Mouse (Mus musculus): ENCODE data around the gene Rcor1.
"Not testable (repeated sequence)": the region's sequence is repeated elsewhere in the genome, so short reads cannot be mapped to it uniquely, and the experiment has no call there.

The Rcor1 gene

GRCm38 (mm10) chr12:111069299-111069698, 30.1 kb downstream of the Rcor1 start:
- not testable (repeated sequence) for DNase-seq (ENCODE audit: low read depth, low spot score)

- DNase-seq (ENCODE audit: low read depth, low spot score), result no peak
Observed at GRCm38 (mm10) chr12:111071009-111071408, 31.9 kb downstream of the Rcor1 start.

- peak; percentile 24 for DNase-seq (ENCODE audit: low read depth, low spot score)
Observed at GRCm38 (mm10) chr12:111071477-111072152, 32.5 kb downstream of the Rcor1 start.

- no peak for DNase-seq (ENCODE audit: low read depth, low spot score)
Observed at GRCm38 (mm10) chr12:111076385-111076965, 37.3 kb downstream of the Rcor1 start.

- no peak for DNase-seq (ENCODE audit: low read depth, low spot score)
Observed at GRCm38 (mm10) chr12:111085579-111085978, 46.4 kb downstream of the Rcor1 start.

GRCm38 (mm10) chr12:111087066-111087465, 47.9 kb downstream of the Rcor1 start:
- no peak for DNase-seq (ENCODE audit: low read depth, low spot score)

- peak; percentile 78 for DNase-seq (ENCODE audit: low read depth, low spot score)
Observed at GRCm38 (mm10) chr12:111088186-111088585, 49.0 kb downstream of the Rcor1 start.

- no peak for DNase-seq (ENCODE audit: low read depth, low spot score)
Observed at GRCm38 (mm10) chr12:111088731-111089141, 49.6 kb downstream of the Rcor1 start.

GRCm38 (mm10) chr12:111089145-111089544, 50.0 kb downstream of the Rcor1 start:
- no peak for DNase-seq (ENCODE audit: low read depth, low spot score)

- DNase-seq (ENCODE audit: low read depth, low spot score), result no peak
Observed at GRCm38 (mm10) chr12:111090801-111091200, 51.6 kb downstream of the Rcor1 start.

- DNase-seq (ENCODE audit: low read depth, low spot score), result no peak
Observed at GRCm38 (mm10) chr12:111091981-111092380, 52.8 kb downstream of the Rcor1 start.

- no peak for DNase-seq (ENCODE audit: low read depth, low spot score)
Observed at GRCm38 (mm10) chr12:111094073-111094472, 54.9 kb downstream of the Rcor1 start.

GRCm38 (mm10) chr12:111095086-111095485, 55.9 kb downstream of the Rcor1 start:
- no peak for DNase-seq (ENCODE audit: low read depth, low spot score)

- DNase-seq (ENCODE audit: low read depth, low spot score), result no peak
Observed at GRCm38 (mm10) chr12:111096249-111096648, 57.1 kb downstream of the Rcor1 start.

GRCm38 (mm10) chr12:111097036-111097435, 57.9 kb downstream of the Rcor1 start:
- DNase-seq (ENCODE audit: low read depth, low spot score), result no peak

GRCm38 (mm10) chr12:111111176-111111575, 72.0 kb downstream of the Rcor1 start:
- DNase-seq (ENCODE audit: low read depth, low spot score), result no peak

GRCm38 (mm10) chr12:111114593-111114992, 75.4 kb downstream of the Rcor1 start:
- DNase-seq (ENCODE audit: low read depth, low spot score), result no peak

- DNase-seq (ENCODE audit: low read depth, low spot score), result no peak
Observed at GRCm38 (mm10) chr12:111119506-111120085, 80.4 kb downstream of the Rcor1 start.

GRCm38 (mm10) chr12:111120976-111121645, 82.0 kb downstream of the Rcor1 start:
- no peak for DNase-seq (ENCODE audit: low read depth, low spot score)

- DNase-seq (ENCODE audit: low read depth, low spot score), result peak; percentile 25
Observed at GRCm38 (mm10) chr12:111122332-111122852, 83.2 kb downstream of the Rcor1 start.

- DNase-seq (ENCODE audit: low read depth, low spot score), result no peak
Observed at GRCm38 (mm10) chr12:111124601-111125260, 85.6 kb downstream of the Rcor1 start.

GRCm38 (mm10) chr12:111125666-111126065, 86.5 kb downstream of the Rcor1 start:
- DNase-seq (ENCODE audit: low read depth, low spot score), result no peak

Data from forelimb bud, embryonic 11.5 days (tissue).